Mouse (Mus musculus): ENCODE results near the gene Ctxn1. TPM values are rescaled to one million over a fixed set of nuclear protein-coding genes. Genes with fewer than 3 reads are reported as not detected.
"Not testable (repeated sequence)": the region's sequence is repeated elsewhere in the genome, so short reads cannot be mapped to it uniquely, and the experiment has no call there.

Ctxn1 gene
- polyA plus RNA-seq, 1 experiment from 2014 or later: 136 TPM

DNA sequence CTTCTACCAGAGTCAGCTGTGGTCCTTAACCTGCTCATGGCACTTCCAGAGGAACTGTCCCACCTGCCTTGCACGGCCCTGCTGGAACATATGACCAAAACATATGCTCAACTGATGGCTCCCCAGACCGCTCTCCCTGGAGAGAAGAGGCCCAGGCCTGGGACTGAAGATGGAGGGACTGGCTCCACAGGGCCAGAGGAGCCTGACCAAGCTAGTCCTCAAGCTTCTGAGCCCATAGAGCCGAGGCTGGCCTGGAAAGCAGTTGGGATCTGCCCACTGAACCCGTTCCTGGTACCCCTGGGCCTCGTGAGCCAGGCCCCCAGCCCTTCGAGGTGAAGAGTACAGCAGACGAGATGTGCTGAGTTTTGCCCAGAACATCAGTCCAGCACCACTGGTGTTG lies 3.6 kb downstream of the Ctxn1 start:
- H3K4me2 ChIP-seq (replicated peaks; ENCODE audit: low read depth, low read length); H3K9me3 ChIP-seq (ENCODE audit: control insufficient read depth, low read length); H3K36me3 ChIP-seq (ENCODE audit: control insufficient read depth, insufficient read depth, low read length); H3K9ac ChIP-seq (ENCODE audit: low read depth, low read length); H3K27me3 ChIP-seq (ENCODE audit: control insufficient read depth, insufficient read depth, low read length); ATAC-seq (ENCODE audit: low FRiP score); H3K27ac ChIP-seq (ENCODE audit: low read depth, low read length); H3K4me3 ChIP-seq (ENCODE audit: low read depth, low read length); DNase-seq (ENCODE audit: low spot score): not testable (repeated sequence)
- WGBS: 88% methylated on average over 7 of the region's 7 CpGs
- peaks cover 16% of the 10 kb centered on the region for H3K4me1 ChIP-seq (replicated peaks; ENCODE audit: control insufficient read depth, insufficient read depth, low read length)

DNA sequence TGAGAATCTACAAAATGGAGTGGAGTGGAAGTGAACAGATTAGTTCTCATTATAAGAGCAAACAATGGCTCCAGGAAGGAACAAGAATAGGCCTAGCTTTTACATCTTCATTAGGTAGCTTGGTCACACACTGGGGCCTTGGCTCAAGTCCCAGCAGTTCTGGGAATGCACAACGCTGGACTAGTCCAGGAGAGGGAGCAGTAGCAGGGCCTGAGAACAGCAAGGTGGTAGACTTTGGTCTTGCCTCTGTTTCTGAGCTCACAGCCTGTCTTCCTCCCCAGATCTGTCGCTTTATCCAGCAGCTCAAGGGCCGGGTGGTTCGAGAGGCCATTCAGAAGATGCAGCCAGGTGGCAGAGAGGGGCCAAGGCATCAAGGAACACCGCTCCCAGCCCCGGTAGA lies 5.1 kb downstream of the Ctxn1 start:
- Histone ChIP-seq H3K27ac (ENCODE audit: low read depth, low read length) (no peak overlapping the region), H3K36me3 (ENCODE audit: control insufficient read depth, insufficient read depth, low read length) (peaks cover 6% of the 10 kb centered on the region; the same call in 1 of the 2 replicates), H3K4me3 (ENCODE audit: low read depth, low read length) (peak overlapping the region; percentile 81), H3K27me3 (ENCODE audit: control insufficient read depth, insufficient read depth, low read length) (no peaks in the 10 kb centered on the region), H3K4me1 (replicated peaks; ENCODE audit: control insufficient read depth, insufficient read depth, low read length) (peaks cover 18% of the 10 kb centered on the region), H3K9me3 (ENCODE audit: control insufficient read depth, low read length) (no peaks in the 10 kb centered on the region), H3K4me2 (replicated peaks; ENCODE audit: low read depth, low read length) (peak overlapping the region; percentile 78), H3K9ac (ENCODE audit: low read depth, low read length) (peak overlapping the region; percentile 77; the same call in 1 of the 2 replicates)
- DNase-seq (ENCODE audit: low spot score): peak; percentile 25
- 67% methylated on average over 6 of the region's 6 CpGs for WGBS
- no peak for ATAC-seq (ENCODE audit: low FRiP score)

DNA sequence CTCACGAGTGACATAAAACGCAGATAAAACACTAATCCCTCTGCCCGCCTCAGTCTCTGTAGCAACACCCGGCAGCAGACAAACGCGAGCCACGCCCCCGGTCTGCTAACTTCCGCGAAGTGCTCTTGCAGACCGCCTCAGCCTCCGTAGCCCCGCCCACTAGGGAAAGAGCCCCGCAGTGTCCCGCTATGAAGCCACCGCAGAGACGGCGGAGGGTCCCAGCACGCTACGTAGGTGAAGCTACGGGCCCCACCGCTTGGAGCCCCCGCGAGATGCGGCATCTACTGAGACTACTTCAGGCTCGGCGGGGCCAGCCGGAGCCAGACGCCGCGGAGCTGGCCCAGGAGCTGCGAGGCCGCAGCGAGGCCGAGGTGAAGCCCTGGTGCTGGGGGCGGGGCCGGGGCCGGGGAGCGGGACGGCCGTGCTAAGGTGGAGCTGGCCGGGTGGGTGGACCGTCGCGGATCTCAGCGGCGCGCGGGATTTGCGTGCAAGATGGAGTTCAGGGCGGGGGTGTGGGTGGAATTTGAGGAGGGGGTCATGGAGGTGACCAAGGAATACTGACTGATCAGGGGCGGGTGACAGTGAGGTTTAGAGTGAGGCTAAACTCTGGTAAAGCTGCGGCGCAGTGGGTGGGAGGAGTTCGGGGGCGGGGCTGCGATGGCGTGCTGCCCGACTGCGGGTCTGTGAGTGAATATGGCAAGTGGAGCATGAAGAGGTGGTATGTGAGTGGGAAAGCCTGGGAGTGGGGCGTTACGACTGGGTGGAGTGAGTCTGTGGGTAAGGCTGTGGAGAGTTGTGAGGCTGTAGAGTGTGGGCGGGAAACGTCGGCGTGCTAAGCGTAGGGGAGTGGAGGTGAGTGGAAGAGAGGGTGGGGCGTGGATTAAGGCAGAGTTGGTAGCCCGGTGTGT lies 5.9 kb downstream of the Ctxn1 start, which contains the start of gene Snapc2:
TSS of gene Snapc2 (plus strand) at position 147 of the 908 bp plus-strand sequence.
- DNase-seq (ENCODE audit: low spot score): peak; percentile 98
- H3K9ac ChIP-seq (ENCODE audit: low read depth, low read length): peak within 1 kb of the TSS; percentile 77
- peak within 1 kb of the TSS; percentile 83 for H3K27ac ChIP-seq (ENCODE audit: low read depth, low read length)
- H3K4me3 ChIP-seq (ENCODE audit: low read depth, low read length): peak within 1 kb of the TSS; percentile 81
- under 1% methylated on average over 65 of the region's 69 CpGs for WGBS
- no peaks in the 10 kb centered on the region for H3K27me3 ChIP-seq (ENCODE audit: control insufficient read depth, insufficient read depth, low read length)
- H3K4me1 ChIP-seq (replicated peaks; ENCODE audit: control insufficient read depth, insufficient read depth, low read length): peaks cover 18% of the 10 kb centered on the region
- peak within 1 kb of the TSS; percentile 78 for H3K4me2 ChIP-seq (replicated peaks; ENCODE audit: low read depth, low read length)
- peaks cover 6% of the 10 kb centered on the region; the same call in 1 of the 2 replicates for H3K36me3 ChIP-seq (ENCODE audit: control insufficient read depth, insufficient read depth, low read length)
- H3K9me3 ChIP-seq (ENCODE audit: control insufficient read depth, low read length): no peaks in the 10 kb centered on the region
- ATAC-seq (ENCODE audit: low FRiP score): peak; percentile 91

DNA sequence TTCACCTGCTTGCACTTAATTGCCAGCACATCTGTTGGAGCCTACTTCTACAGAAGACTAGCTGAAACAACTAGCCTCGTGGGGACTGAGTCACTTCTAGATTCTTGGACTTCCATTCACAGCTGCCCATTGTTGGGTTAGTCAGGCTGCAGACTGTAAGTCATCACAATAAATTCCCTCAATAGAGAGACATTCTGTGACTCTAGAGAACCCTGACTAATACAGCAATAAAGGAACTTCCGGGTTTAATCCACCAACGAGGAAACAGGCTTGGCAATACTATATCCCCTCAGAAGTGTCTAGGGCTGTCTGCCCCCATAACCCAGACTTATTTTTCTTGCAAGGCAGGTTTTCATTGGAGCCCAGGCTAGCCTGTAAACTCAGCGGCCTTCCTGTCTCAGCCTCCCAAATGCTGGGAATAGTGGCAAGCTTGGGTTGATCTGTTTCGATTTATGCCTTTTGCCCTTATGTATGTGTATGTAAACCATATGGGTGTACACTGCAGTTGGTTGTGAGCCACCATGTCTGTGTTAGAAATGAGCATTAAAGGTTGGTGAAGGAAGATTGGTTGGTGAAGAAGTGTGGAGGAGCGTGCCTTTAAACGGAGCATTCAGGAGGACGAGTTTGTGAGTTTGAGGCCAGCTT lies 6.8 kb downstream of the Ctxn1 start:
- WGBS: 47% methylated on average over 8 of the region's 8 CpGs
- ATAC-seq (ENCODE audit: low FRiP score) (peak; percentile 0; the same call in 1 of the 2 replicates), DNase-seq (ENCODE audit: low spot score) (no peak)
- H3K9ac ChIP-seq (ENCODE audit: low read depth, low read length): peak overlapping the region; percentile 77
- H3K4me3 ChIP-seq (ENCODE audit: low read depth, low read length): peak overlapping the region; percentile 81
- H3K4me1 ChIP-seq (replicated peaks; ENCODE audit: control insufficient read depth, insufficient read depth, low read length): peaks cover 13% of the 10 kb centered on the region
- H3K27ac ChIP-seq (ENCODE audit: low read depth, low read length): no peak overlapping the region
- H3K9me3 ChIP-seq (ENCODE audit: control insufficient read depth, low read length): no peaks in the 10 kb centered on the region
- peak overlapping the region; percentile 31 for H3K4me2 ChIP-seq (replicated peaks; ENCODE audit: low read depth, low read length)
- H3K36me3 ChIP-seq (ENCODE audit: control insufficient read depth, insufficient read depth, low read length): peaks cover 6% of the 10 kb centered on the region; the same call in 1 of the 2 replicates
- H3K27me3 ChIP-seq (ENCODE audit: control insufficient read depth, insufficient read depth, low read length): no peaks in the 10 kb centered on the region

DNA sequence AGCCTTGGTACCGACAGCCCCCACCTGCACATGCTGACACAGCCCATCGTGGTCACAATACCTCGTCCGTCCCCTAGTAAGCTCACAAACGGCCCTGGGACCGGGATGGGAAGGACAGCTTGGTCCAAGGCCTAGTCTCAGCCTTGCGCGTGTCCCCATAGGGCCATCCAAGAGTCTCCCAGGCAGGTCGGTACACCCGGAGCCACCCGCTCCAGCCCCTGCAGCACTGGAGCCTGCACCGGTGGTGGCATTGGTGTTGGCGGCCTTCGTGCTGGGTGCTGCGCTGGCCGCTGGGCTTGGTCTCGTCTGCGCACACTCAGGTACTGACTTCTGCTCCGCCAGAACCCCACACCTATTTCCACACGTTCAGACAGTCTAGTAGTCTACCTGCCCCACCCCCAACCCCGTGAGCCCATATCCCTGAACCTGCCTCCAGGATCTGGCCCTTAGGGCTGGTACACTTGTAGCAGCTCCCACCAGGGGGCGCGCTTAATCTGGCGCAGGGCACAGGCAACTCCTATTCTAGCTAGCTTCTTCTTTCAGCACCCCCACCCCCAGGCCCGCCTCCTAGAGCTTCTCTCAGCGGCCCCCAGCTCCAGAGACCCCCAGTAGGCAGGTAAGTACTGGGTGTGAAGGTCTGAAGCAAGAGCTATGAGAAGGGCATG lies 8.6 kb downstream of the Ctxn1 start:
- DNase-seq (ENCODE audit: low spot score) (peak; percentile 90), ATAC-seq (ENCODE audit: low FRiP score) (no peak)
- 34% methylated on average over 26 of the region's 26 CpGs for WGBS
- H3K4me3 ChIP-seq (ENCODE audit: low read depth, low read length): no peak overlapping the region
- no peak overlapping the region for H3K9ac ChIP-seq (ENCODE audit: low read depth, low read length)
- no peaks in the 10 kb centered on the region for H3K9me3 ChIP-seq (ENCODE audit: control insufficient read depth, low read length)
- peaks cover 11% of the 10 kb centered on the region for H3K4me1 ChIP-seq (replicated peaks; ENCODE audit: control insufficient read depth, insufficient read depth, low read length)
- H3K4me2 ChIP-seq (replicated peaks; ENCODE audit: low read depth, low read length): no peak overlapping the region
- 0 out of 2 replicates have a peak, but pooled peaks cover 2% of the 10 kb centered on the region for H3K36me3 ChIP-seq (ENCODE audit: control insufficient read depth, insufficient read depth, low read length)
- H3K27ac ChIP-seq (ENCODE audit: low read depth, low read length): no peak overlapping the region
- no peaks in the 10 kb centered on the region for H3K27me3 ChIP-seq (ENCODE audit: control insufficient read depth, insufficient read depth, low read length)

DNA sequence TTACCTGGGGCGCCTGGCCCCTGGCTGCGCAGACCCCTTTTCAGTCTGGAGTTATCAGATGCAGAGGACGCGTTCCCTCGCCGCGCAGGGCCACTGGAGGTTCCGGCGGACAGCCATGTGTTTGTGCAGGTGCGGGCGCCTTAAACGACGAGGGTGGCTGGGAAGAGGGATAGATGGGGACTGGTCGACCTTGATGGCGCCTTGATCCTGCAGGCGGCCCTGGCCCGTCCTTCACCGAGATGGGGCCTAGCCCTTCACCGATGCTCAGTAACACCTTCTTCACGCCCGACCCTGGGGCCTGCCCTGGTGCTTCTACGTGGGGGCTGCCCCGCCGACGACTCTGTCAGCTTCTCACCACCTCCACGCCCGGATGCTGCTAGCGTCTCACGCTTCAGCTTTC lies 9.9 kb downstream of the Ctxn1 start:
- Histone ChIP-seq H3K36me3 (ENCODE audit: control insufficient read depth, insufficient read depth, low read length) (peaks cover 7% of the 10 kb centered on the region), H3K27me3 (ENCODE audit: control insufficient read depth, insufficient read depth, low read length) (no peaks in the 10 kb centered on the region), H3K4me2 (replicated peaks; ENCODE audit: low read depth, low read length) (no peak overlapping the region), H3K4me3 (ENCODE audit: low read depth, low read length) (no peak overlapping the region), H3K27ac (ENCODE audit: low read depth, low read length) (no peak overlapping the region), H3K9me3 (ENCODE audit: control insufficient read depth, low read length) (no peaks in the 10 kb centered on the region), H3K4me1 (replicated peaks; ENCODE audit: control insufficient read depth, insufficient read depth, low read length) (peaks cover 10% of the 10 kb centered on the region), H3K9ac (ENCODE audit: low read depth, low read length) (no peak overlapping the region)
- DNase-seq (ENCODE audit: low spot score) (no peak), ATAC-seq (ENCODE audit: low FRiP score) (no peak)
- WGBS: 10% methylated on average over 29 of the region's 29 CpGs

DNA sequence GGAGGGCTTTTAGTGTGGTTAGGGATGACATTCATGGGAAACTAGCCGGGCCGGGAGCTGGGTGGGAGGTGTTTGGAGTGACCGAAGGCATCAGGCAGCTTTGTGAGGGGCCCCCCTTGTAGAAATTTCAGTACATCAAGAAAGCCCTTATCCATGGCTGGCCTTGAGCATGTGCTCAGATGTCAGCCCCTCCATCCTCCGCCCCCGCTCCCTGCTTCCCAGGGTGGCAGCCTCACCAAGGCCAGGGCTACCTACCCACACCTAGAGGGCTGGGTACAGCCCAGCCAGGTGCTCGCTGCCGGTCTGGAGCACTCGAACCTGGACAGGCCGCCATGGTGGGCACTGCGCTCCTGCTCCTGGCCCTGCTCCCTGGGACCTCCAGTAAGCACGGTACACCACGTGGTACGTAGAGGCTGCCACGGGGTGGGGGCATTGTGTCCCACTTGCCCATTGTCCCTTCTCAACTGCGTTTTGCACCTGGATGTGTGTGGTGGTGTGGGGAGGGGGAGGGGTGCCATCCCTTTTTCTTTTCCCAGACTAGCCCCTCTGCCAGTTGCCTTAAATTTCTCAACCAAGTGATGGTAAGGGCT lies 11.0 kb downstream of the Ctxn1 start, which contains the start of gene Tgfbr3l:
TSS of gene Tgfbr3l (plus strand) at position 264 of the 590 bp plus-strand sequence.
- H3K4me3 ChIP-seq (ENCODE audit: low read depth, low read length): no peak within 1 kb of the TSS
- H3K4me2 ChIP-seq (replicated peaks; ENCODE audit: low read depth, low read length): no peak within 1 kb of the TSS
- 77% methylated on average over 15 of the region's 15 CpGs for WGBS
- H3K27me3 ChIP-seq (ENCODE audit: control insufficient read depth, insufficient read depth, low read length): no peaks in the 10 kb centered on the region
- H3K9ac ChIP-seq (ENCODE audit: low read depth, low read length): no peak within 1 kb of the TSS
- H3K27ac ChIP-seq (ENCODE audit: low read depth, low read length): no peak within 1 kb of the TSS
- no peak for DNase-seq (ENCODE audit: low spot score)
- H3K9me3 ChIP-seq (ENCODE audit: control insufficient read depth, low read length): no peaks in the 10 kb centered on the region
- 0 out of 2 replicates have a peak, but pooled peaks cover 2% of the 10 kb centered on the region for H3K4me1 ChIP-seq (replicated peaks; ENCODE audit: control insufficient read depth, insufficient read depth, low read length)
- no peak for ATAC-seq (ENCODE audit: low FRiP score)
- peaks cover 16% of the 10 kb centered on the region for H3K36me3 ChIP-seq (ENCODE audit: control insufficient read depth, insufficient read depth, low read length)

DNA sequence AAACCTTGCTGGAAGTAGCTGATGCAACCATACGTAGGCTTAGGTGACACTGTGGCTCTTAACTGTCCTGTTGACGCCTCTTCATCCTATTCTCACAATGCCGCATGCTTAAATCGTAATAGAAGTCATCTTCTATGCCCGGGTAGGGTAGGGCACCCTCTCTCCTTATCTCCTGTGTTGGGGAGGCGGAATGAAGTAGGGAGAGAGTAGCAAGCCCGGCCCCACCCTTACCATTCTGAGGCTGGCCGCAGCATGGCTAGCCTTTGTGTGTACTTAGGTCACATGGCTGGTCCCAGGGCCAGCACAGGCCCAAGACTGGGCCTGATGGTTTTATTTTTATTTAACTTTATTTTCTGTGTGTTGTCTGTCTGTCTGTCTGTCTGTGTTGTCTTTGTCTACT lies 11.8 kb downstream of the Ctxn1 start:
- Histone ChIP-seq H3K27me3 (ENCODE audit: control insufficient read depth, insufficient read depth, low read length) (no peaks in the 10 kb centered on the region), H3K36me3 (ENCODE audit: control insufficient read depth, insufficient read depth, low read length) (peaks cover 16% of the 10 kb centered on the region), H3K4me1 (replicated peaks; ENCODE audit: control insufficient read depth, insufficient read depth, low read length) (0 out of 2 replicates have a peak, but pooled peaks cover 2% of the 10 kb centered on the region), H3K4me2 (replicated peaks; ENCODE audit: low read depth, low read length) (no peak overlapping the region), H3K9me3 (ENCODE audit: control insufficient read depth, low read length) (no peaks in the 10 kb centered on the region), H3K4me3 (ENCODE audit: low read depth, low read length) (no peak overlapping the region), H3K9ac (ENCODE audit: low read depth, low read length) (no peak overlapping the region), H3K27ac (ENCODE audit: low read depth, low read length) (no peak overlapping the region)
- no peak for ATAC-seq (ENCODE audit: low FRiP score)
- 91% methylated on average over 8 of the region's 8 CpGs for WGBS
- no peak for DNase-seq (ENCODE audit: low spot score)

All from hindbrain, embryonic 11.5 days (tissue).